Mouse (Mus musculus) liver, adult 2 months (tissue): ENCODE results near the gene Fnbp1l.

Experiments
- CTCF ChIP-seq: fragments of 200-500 bp; IDR thresholded peaks from 2 replicates; pipeline ENCODE4 v1.5.1; 2011; ENCODE audit warnings: low read depth, low read length, control low read depth
- POLR2A ChIP-seq: fragments of 200-500 bp; IDR thresholded peaks from 2 replicates; pipeline ENCODE4 v1.6.1; 2011; ENCODE audit warnings: low read length, control low read depth; ENCODE audit not compliant: insufficient read depth; ENCODE audit errors: extremely low read depth

GRCm38 (mm10) chr3:122639197-122639475, 19.6 kb upstream of the Fnbp1l start:
- TF ChIP-seq CTCF (no peak), POLR2A (no peak)
